Mouse (Mus musculus) embryonic fibroblast, embryonic 13.5 days (primary cell): ENCODE data around the gene Zfp536.

Source experiments
- CTCF ChIP-seq: IDR thresholded peaks from 2 replicates; pipeline ENCODE4 v1.5.1; 2011; ENCODE audit warnings: mild to moderate bottlenecking, control low read depth, low read length, moderate library complexity, borderline replicate concordance; ENCODE audit not compliant: insufficient read depth
- POLR2A ChIP-seq: IDR thresholded peaks from 2 replicates; pipeline ENCODE4 v1.6.1; 2011; ENCODE audit warnings: low read depth, mild to moderate bottlenecking, control low read depth, low read length, moderate library complexity

DNA sequence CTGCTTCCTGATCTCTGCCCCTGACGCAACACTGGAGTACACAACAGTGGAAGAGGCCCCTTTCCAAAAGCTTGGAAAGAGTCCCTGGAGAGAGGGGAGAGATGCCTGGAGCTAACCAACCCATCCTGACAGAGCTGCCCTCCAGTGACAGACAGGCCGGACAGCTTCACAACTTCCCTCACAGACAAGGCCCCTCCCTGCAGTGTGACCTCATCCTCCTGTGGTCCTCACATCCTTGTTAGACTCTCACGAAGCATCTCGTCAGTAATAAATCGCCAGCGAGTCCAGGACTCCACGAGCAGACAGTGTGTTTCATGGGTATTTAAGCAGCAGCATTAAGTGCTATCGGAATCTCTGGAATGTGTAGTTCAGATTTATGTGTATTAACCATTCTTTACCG is 207.4 kb downstream of the Zfp536 start:
- TF ChIP-seq CTCF, result no peak
- no peak for TF ChIP-seq POLR2A
